Mouse (Mus musculus) gastrocnemius, postnatal 36 days (tissue): ENCODE measurements around the gene Ckb. TPM values are rescaled to one million over a fixed set of nuclear protein-coding genes. Genes with fewer than 3 reads are reported as not detected.
"Not testable (repeated sequence)": the region's sequence is repeated elsewhere in the genome, so short reads cannot be mapped to it uniquely, and the experiment has no call there.

Experiments
- DNase-seq, 2 experiments: peaks; one replicate each; pipeline ENCODE4 v3.0.0; 2022
- intact Hi-C: fragments of 180-260 bp; cut with DNase I; formaldehyde crosslinking; loops from one replicate; pipeline ENCODE4 v1.15.1; 2025
- long read RNA-seq, 2 experiments: library from polyadenylated mRNA; stranded (forward); transcript quantifications; one replicate each; pipeline ENCODE4 v2.0.0; 2021
- total RNA-seq, 2 experiments: library from RNA; stranded (reverse); gene quantifications; 2 replicates each; pipeline ENCODE4 v1.2.3; 2021

Ckb gene
- 1 to 10 TPM; 7.9 to 8.3 TPM for total RNA-seq
- long read RNA-seq, experiment 1, transcript Ckb-201 (8 exons, 1,472 nt), result major isoform, 7 of 7 reads
- long read RNA-seq, experiment 1, partial matches to known transcripts, result 0 of 7 reads
- long read RNA-seq, experiment 1, other reads (novel, unspliced or antisense), result 0 of 7 reads
- long read RNA-seq, experiment 2, transcript Ckb-201 (8 exons, 1,472 nt), result major isoform, 10 of 11 reads
- long read RNA-seq, experiment 2, partial matches to known transcripts, result 0 of 11 reads
- long read RNA-seq, experiment 2, other reads (novel, unspliced or antisense), result 0 of 11 reads

DNA sequence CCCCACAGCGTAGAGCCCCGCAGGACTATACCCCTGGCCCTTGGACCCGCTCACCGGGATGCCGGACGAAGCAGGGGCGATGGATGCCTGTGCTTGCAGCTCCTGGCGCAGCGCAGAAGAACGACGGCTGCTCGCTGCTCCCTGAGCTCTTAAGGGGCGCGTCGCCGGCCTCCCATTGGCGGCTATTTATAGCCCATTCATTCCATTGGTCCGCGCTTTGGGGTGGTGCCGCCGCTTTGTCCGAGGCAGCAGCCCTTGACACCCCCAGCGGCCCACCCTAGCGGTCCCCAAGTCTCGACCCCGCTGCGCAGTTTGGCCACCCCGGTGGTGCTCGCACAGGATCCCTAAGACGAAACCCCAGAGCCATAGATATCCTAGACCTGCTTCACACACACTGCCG lies at the start of gene Ckb:
TSS of gene Ckb (minus strand) at position 163 of the 400 bp plus-strand sequence.
- DNase-seq, result peak; percentile 68 to 70
- intact Hi-C loops, result no loop called here

DNA sequence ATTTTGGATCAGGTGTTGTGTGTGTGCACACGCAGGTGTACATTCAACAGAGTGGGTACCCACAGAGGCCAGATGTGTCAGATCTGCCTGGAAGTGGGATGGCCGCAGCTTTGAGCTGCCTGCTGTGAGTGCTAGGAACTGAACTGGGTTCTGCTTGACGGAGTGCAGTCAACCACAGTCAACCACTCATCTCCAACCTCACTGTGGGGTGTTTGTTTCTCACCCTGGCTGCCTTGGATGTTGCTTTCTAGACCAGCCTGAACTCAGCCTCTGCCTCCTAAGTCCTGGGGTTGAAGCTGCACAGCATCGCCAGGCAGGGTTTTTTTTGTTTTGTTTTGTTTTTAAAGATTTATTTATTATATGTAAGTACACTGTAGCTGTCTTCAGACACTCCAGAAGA lies 48.1 kb upstream of the Ckb start:
- intact Hi-C loops, result no loop called here
- DNase-seq, result no peak

DNA sequence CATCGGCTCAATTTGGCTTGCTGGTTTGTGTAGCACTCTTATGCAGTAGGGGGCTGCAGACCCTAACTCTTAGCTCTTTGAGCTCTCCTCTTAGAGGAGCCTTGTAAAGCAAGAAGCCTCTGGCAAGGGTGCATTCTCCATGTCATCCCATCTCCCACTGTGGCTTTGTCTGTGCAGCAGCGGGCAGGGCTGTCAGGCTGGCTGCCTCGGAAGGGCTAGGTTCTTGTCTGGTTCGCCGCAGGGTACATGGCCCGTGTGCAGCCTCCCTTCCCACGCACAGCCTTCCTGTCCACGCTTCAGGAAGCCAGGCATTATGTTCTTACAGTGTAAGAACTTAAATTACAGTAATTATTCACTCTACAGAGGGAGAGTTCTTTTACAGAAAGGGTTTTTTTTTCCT lies 46.5 kb upstream of the Ckb start:
- no peak for DNase-seq
- intact Hi-C loops, result no loop called here

DNA sequence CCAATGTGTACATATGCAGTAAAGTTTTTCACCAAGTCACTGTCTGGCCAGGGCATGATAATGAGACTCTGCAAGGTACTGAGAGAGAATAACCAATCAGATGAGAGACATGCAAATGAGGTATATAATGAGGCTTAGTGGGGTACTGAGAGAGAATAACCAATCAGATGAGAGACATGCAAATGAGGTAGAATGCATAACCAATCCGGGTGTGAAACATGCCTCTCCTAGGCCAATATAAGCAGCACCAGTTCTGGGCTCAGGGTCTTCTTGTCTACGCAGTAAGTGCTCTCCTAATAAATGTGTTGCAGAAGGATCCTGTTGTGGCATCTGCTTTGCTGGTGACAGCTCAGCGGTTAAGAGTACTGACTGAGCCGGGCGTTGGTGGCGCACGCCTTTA lies 44.4 kb upstream of the Ckb start:
- intact Hi-C loops, result no loop called here
- no peak for DNase-seq

DNA sequence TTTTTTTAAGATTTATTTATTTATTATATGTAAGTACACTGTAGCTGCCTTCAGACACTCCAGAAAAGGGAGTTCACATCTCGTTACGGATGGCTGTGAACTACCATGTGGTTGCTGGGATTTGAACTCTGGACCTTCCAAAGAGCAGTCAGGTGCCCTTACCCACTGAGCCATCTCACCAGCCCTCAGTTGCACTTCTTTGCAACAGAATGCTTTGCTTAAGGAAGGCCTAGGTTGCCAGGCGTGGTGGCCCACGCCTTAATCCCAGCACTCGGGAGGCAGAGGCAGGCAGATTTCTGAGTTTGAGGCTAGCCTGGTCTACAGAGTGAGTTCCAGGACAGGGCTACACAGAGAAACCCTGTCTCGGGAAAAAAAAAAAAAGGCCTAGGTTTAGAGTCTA lies 41.7 kb upstream of the Ckb start:
- not testable (repeated sequence) for DNase-seq
- intact Hi-C loops, result loop anchor here (1.0 kb wide), 1 partner anchor 98 kb away; no protein-coding TSS in a partner anchor

DNA sequence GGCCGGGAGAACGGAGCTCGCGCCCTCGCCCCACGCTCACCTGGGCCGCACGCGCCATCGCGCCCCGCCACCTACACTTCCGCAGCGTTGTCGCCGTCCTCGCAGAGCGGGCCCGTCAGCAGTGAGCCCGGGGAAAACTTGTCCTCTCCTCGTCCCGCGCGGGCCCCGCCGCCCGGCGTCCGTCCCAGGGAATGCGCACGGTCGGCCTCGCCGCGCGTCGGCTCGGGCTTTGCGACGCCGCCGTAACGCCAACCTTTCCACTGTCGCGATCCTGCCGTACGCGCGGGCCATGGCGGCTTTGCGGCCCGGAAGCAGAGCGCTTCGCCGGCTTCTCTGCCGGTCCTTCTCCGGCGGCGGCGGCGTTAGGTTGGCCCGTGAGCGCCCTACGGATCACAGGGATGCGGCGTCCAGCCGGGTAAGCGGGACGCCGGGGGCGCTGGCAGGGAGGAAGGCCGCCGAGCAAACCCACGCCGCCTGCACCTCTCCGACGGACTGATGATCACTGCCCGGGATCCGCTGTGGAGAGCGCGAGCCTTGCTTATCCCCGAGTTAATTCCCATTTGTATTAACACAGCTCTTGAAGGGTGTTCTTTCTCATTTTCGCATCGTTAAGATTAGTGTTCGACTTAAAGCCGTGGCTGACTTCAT lies 41.0 kb upstream of the Ckb start, which contains the start of the genes Bag5 and Apopt1:
TSS of gene Bag5 (minus strand) at position 254 of the 648 bp plus-strand sequence.
TSS of gene Apopt1 (plus strand) at position 258 of the 648 bp plus-strand sequence.
- intact Hi-C loops, result loop anchor here (1.0 kb wide), 1 partner anchor 99 kb away; no protein-coding TSS in a partner anchor
- DNase-seq, result peak; percentile 83 to 87

DNA sequence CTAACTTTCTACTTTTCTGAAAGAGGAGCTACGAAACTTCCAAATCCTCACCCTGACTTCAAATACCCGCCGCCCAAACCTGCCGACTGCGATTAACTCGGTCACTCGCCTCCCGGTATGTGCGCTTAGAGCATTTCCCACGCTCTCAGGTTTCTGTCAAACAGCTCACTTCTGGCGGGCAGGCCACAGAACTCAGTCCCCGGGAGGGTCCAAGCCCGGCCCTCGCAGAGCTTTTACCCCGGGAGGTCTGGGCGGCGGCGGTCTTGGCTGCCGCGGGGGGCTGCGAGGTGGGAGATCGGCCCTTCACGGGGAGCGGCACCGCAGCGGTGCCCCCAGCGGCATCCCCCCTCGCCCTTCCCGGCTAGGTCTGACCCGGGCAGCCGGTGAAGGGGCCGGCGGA lies 40.3 kb upstream of the Ckb start:
- no peak for DNase-seq
- intact Hi-C loops, result no loop called here

- no peak for DNase-seq
- intact Hi-C loops, result no loop called here
Observed at GRCm38 (mm10) chr12:111710091-111710490, 38.0 kb upstream of the Ckb start.

DNA sequence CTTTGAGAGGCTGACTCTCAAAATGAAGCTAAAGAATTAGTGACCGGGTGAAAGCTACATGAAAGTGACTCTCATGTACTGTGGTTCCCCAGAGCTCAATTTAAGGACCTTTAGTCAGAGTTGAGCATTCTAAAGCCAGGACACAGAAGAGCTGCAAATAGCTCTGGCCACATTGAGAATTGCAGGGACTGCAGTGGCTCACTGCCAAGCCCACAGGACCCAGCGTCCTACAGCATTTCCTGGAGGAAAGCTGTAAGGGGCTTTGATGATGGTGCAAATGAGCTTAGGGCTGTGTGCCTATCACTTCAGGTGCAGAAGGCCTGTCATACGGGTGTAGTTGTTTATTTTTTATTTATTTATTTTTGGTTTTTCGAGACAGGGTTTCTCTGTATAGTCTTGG lies 36.0 kb upstream of the Ckb start:
- intact Hi-C loops, result no loop called here
- DNase-seq, result no peak

DNA sequence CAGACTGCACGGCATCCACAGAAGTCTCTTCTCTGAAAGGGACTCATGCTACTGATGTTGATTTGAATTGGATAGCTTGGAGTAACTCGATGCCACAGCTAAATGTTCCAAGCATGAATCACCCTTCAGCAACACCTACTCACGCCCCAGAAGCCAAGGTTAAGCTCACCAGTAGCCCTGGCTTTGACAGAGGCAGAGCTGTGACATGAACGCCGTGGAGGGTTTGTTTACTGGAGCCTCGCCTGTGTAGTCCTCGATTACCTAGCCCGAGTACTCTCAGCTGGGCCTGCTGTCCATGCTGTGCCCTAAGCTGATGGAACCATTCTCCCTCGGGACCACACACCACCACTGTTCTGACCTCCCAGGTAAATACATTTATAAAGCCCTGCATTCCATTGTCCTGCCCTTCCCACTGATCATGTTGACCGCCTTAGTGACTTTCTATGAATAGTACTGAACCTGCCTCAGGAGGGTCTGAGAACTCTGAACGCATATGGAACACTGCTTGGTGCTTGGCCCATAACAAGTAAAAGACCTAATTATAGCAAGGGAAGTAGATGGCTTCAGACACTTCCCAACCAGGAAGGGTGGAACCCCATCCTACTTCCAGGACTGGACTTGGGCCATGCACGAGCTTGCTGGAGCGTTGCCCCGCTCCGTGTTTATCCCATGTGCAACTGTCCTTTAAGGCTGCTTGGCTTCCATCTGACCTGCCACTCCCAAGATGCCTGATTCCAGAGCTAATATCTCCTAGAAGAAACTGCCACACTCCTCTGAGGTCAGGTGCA lies 33.2 kb upstream of the Ckb start:
- intact Hi-C loops, result no loop called here

DNA sequence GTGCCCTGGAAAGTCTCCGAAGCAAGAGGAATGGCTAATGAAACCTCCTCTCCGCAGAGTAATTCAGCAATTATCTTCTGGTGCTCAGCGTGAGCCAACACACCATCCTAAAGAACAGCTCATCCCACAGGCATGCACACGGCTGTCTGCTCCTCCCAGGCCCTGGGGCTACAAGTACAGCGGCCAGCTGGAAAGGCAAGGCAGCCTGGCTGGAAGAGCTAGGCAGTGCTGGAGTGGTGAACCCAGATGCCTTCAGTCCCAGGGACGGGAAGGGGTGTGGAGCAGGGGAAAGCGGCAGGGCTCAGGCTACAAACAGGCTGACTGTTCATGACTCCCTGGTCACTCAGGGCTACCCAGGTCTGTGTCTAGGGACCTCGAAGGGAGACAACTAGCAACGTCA lies 32.5 kb upstream of the Ckb start:
- peak; percentile 68 to 81 for DNase-seq
- intact Hi-C loops, result no loop called here

More for the DNA sequence above, 33.2 kb upstream of the Ckb start:
- peak; percentile 85 to 86 for DNase-seq

- no peak for DNase-seq
- intact Hi-C loops, result no loop called here
Observed at GRCm38 (mm10) chr12:111703301-111703700, 31.2 kb upstream of the Ckb start.

DNA sequence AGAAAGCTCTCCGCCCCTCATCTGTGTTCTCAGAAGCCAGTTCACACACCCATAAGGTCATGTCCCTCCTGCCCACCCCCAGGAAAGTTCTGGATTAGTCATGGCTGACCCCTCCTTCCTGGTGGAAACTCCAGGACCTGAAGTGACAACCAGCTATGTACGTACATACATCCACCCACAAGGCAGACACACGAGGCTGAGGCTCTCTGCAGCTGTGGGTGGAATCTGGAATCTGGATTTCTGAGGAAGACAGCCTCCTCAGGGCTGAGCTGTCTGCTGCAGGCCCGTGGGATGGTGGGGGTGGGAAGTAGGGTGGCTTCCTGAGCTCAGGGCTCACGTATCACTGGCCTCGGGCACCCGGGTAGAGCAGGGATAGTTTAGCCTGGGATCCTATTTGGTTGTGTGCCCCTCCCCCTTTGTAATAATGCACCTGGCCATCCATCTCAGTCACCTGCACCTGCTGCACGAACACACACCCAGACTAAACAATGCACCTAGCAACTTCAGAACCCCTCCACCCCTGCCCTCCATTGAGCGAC lies 28.9 kb upstream of the Ckb start:
- no peak for DNase-seq
- intact Hi-C loops, result no loop called here

DNA sequence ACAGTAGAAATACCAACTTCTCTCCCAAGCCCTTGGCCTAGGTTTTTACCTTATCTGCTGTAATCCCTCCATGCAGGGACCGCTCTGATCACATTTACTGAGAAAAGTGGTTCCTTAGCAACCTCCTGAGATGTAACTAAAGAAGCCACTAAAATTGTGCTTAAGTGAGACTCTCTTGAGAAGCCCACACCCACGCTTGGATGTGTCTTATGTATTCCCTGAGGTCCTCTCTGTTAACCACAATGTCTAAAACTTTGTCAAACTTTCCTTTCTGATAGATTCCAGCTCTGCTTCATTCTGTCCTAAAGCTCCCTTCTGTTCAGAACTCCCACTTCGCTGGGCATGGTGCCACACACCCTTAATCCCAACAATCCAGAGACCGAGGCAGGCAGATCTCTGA lies 27.4 kb upstream of the Ckb start:
- intact Hi-C loops, result no loop called here
- DNase-seq, result no peak

- DNase-seq, result no peak
Observed at GRCm38 (mm10) chr12:111698346-111698913, 26.3 kb upstream of the Ckb start.

DNA sequence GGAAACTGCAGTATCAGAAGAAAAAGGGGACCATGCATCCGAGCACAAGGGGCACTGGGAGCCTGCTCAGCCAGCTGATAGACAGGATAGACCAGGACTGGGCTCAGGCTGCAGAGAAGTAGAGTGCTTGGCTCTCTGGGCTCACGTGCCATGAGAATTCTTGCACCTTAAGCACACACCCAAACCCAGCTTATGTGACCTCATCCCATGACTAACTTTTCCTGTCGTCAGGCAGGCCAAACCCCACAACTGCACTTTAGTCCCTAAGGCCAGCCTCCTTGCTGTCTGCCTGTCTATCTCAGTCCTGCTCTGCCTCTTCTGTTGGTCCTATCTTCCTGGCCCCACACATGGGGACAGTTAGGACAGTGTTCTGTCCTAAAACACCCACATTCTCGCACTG lies 25.6 kb upstream of the Ckb start:
- no peak for DNase-seq
- intact Hi-C loops, result no loop called here

More at GRCm38 (mm10) chr12:111698346-111698913, 26.3 kb upstream of the Ckb start:
- intact Hi-C loops, result no loop called here

DNA sequence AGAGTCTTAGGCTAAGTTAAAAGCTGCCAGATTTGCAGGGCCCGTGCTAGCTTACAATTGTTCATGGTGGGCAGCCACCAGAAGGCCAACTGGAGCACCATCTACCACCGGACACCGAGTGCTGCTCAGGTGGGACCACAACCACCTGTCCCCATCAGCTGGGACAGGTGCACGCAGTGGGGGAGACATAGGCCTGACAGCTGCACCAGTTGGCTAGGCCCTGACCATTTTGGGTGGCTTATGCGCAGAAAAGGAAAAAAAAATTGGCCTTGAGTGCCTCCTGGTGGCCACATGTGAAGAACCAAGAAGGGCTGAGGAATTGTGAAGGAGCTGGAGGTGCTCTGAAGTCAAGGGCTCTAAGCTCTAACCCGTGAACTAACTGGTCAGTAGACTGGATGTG lies 24.1 kb upstream of the Ckb start:
- DNase-seq, result peak; percentile 59 to 65
- intact Hi-C loops, result no loop called here

DNA sequence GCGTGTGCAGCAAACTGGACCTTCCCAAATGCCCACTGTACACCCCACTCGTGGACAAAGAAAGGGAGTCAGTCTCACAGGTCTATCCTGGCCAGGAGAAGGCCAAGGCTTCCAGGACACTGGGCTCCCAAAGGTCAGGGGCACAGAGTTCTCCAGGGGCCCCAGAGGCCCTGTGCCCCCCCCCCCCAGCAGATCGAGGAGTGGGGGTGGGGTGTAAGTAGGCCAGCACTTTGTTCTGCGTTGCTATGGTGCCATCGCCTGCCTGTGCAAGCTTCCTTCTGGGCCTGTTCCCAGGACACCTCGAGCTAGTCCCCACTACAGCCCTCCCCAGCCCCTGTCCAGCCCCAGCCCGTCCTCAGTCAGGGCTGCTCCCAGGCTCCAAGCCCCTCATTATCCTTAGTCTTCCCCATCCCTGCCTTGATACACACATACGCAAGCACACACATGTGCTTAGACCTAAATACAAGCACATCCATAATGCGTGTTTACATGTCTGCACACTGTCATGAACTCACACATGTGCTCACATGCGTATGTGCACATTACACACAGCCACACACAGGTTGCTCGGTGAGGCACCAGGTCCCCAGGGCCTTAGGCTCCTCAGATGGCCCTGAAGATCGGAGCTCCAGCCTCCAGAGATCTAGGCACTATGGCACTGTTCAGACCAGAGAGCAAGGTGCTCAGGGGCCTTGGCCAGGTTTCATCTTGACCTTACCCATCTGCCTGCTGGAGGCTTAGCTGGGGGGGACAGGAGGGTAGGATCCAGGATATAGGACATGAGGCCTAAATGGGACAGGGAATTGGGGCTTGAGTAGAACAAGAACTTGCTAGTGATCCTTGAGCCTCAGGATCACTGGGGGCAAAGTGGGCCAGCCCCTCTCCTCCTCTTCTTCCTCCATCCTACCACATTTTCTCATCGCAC lies 23.0 kb upstream of the Ckb start:
- DNase-seq, result no peak
- intact Hi-C loops, result loop anchor here (2.0 kb wide), 1 partner anchor 26 kb away; no protein-coding TSS in a partner anchor

- no peak for DNase-seq
- intact Hi-C loops, result loop anchor here (2.0 kb wide), 1 partner anchor 26 kb away; no protein-coding TSS in a partner anchor
Observed at GRCm38 (mm10) chr12:111694271-111694781, 22.2 kb upstream of the Ckb start.
